Mouse (Mus musculus): ENCODE measurements around the gene Olfr417. TPM values are rescaled to one million over a fixed set of nuclear protein-coding genes. Genes with fewer than 3 reads are reported as not detected.
"Not testable (repeated sequence)": the region's sequence is repeated elsewhere in the genome, so short reads cannot be mapped to it uniquely, and the experiment has no call there.

Olfr417 gene
- total RNA-seq (2021) = not detected
- not detected in 2 replicates for polyA plus RNA-seq (2012; rRNA removed)
- long read RNA-seq = 0 reads

- no peak for DNase-seq
- Histone ChIP-seq H3K4me1 (ENCODE audit: control insufficient read depth, insufficient read depth, low read length) (no peaks in the 10 kb centered on the region), H3K9ac (ENCODE audit: low read depth, low read length) (no peak within 1 kb of the TSS), H3K27me3 (ENCODE audit: control insufficient read depth, insufficient read depth, low read length) (no peaks in the 10 kb centered on the region), H3K36me3 (ENCODE audit: control insufficient read depth, insufficient read depth, low read length) (no peaks in the 10 kb centered on the region), H3K4me3 (no peak within 1 kb of the TSS), H3K27ac (no peak within 1 kb of the TSS), H3K79me2 (replicated peaks; ENCODE audit: control insufficient read depth, insufficient read depth, low read length) (no peaks in the 10 kb centered on the region)
- WGBS = 52% methylated on average over 2 of the region's 2 CpGs
- TF ChIP-seq EP300 (IDR thresholded peaks at IDR 0.05; ENCODE audit: insufficient read depth, low read depth, low read length) = no peak
- TF ChIP-seq CTCF (IDR thresholded peaks at IDR 0.05) = no peak
- no peak for TF ChIP-seq POLR2A (IDR thresholded peaks at IDR 0.05; ENCODE audit: insufficient read depth, low read depth, low read length)
- intact Hi-C loops (cut with DNase I) = no loop called here
Measured at GRCm38 (mm10) chr1:174364882-174365451, at the start of gene Olfr417. Gene Olfr417, plus strand, starts transcription at chr1:174365122.

DNA sequence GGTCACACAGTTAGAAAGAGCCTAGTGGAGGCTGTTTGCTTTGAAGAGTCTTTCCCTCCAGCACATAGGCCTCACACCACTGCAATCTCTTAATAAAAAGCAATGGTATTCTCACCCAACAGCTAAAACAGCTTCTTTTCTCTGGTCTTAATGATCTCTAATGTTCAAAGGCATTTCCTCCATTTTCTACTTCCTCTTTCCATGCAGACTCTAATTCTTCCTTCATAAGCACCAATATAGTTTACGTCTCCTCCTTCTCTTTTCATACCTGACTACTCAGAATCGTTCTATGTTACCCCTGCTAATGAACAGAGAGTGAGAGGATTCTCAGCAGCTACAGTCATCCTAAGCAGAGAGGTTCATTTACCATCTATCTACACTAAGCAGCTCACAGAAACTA lies 47.6 kb upstream of the Olfr417 start:
- no peaks in the 10 kb centered on the region for H3K27me3 ChIP-seq (ENCODE audit: control insufficient read depth, insufficient read depth, low read length)
- no peak for DNase-seq
- intact Hi-C loops (cut with DNase I) = loop anchor here (5.0 kb wide), 1 partner anchor 1025 kb away; no protein-coding TSS in a partner anchor
- no peaks in the 10 kb centered on the region for H3K79me2 ChIP-seq (replicated peaks; ENCODE audit: control insufficient read depth, insufficient read depth, low read length)
- H3K27ac ChIP-seq = no peak overlapping the region
- H3K36me3 ChIP-seq (ENCODE audit: control insufficient read depth, insufficient read depth, low read length) = no peaks in the 10 kb centered on the region
- H3K4me3 ChIP-seq = no peak overlapping the region
- no peaks in the 10 kb centered on the region for H3K4me1 ChIP-seq (ENCODE audit: control insufficient read depth, insufficient read depth, low read length)
- TF ChIP-seq CTCF (IDR thresholded peaks at IDR 0.05) (no peak), EP300 (IDR thresholded peaks at IDR 0.05; ENCODE audit: insufficient read depth, low read depth, low read length) (no peak), POLR2A (IDR thresholded peaks at IDR 0.05; ENCODE audit: insufficient read depth, low read depth, low read length) (no peak)
- 63% methylated on average over 2 of the region's 2 CpGs for WGBS
- no peak overlapping the region for H3K9ac ChIP-seq (ENCODE audit: low read depth, low read length)

DNA sequence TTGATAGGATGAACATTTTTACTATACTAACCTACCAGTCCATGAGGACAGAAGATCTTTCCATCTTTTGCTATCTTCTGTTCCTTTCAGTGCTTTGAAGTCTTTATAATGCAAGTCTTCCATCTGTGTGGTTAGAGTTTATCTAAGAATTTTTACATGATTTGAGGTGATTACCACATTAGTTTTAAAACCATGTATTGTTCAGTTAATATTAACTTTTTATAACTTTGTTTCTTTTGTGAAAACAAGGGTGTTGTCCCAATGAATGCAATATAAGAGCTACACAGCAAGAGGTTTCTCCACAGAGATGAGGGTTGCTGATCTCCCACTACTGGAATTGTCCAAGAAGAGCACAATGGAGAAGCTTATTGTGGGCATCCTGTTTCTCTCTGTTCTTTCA lies 34.7 kb upstream of the Olfr417 start, which contains the start of gene Mptx1:
Mptx1 (plus strand) TSS at position 301 of the 400 bp plus-strand sequence.
- TF ChIP-seq POLR2A (IDR thresholded peaks at IDR 0.05; ENCODE audit: insufficient read depth, low read depth, low read length) (no peak), CTCF (IDR thresholded peaks at IDR 0.05) (no peak), EP300 (IDR thresholded peaks at IDR 0.05; ENCODE audit: insufficient read depth, low read depth, low read length) (no peak)
- Histone ChIP-seq H3K9ac (ENCODE audit: low read depth, low read length) (no peak within 1 kb of the TSS), H3K4me1 (ENCODE audit: control insufficient read depth, insufficient read depth, low read length) (no peaks in the 10 kb centered on the region), H3K27me3 (ENCODE audit: control insufficient read depth, insufficient read depth, low read length) (no peaks in the 10 kb centered on the region), H3K27ac (no peak within 1 kb of the TSS), H3K4me3 (no peak within 1 kb of the TSS), H3K36me3 (ENCODE audit: control insufficient read depth, insufficient read depth, low read length) (no peaks in the 10 kb centered on the region), H3K79me2 (replicated peaks; ENCODE audit: control insufficient read depth, insufficient read depth, low read length) (no peaks in the 10 kb centered on the region)
- no peak for DNase-seq
- intact Hi-C loops (cut with DNase I) = no loop called here

GRCm38 (mm10) chr1:174353636-174354035 lies 11.3 kb upstream of the Olfr417 start:
- DNase-seq; H3K27me3 ChIP-seq (ENCODE audit: control insufficient read depth, insufficient read depth, low read length); H3K79me2 ChIP-seq (replicated peaks; ENCODE audit: control insufficient read depth, insufficient read depth, low read length); H3K27ac ChIP-seq; H3K9ac ChIP-seq (ENCODE audit: low read depth, low read length); intact Hi-C loops (cut with DNase I); H3K4me1 ChIP-seq (ENCODE audit: control insufficient read depth, insufficient read depth, low read length); H3K4me3 ChIP-seq; H3K36me3 ChIP-seq (ENCODE audit: control insufficient read depth, insufficient read depth, low read length): not testable (repeated sequence)
- whole genome bisulfite sequencing = 59% methylated on average over 1 of the region's 1 CpGs

GRCm38 (mm10) chr1:174354640-174355039 lies 10.3 kb upstream of the Olfr417 start:
- no peak overlapping the region for H3K4me3 ChIP-seq
- H3K79me2 ChIP-seq (replicated peaks; ENCODE audit: control insufficient read depth, insufficient read depth, low read length) = no peaks in the 10 kb centered on the region
- no peaks in the 10 kb centered on the region; the same call in 1 of the 2 replicates for H3K4me1 ChIP-seq (ENCODE audit: control insufficient read depth, insufficient read depth, low read length)
- no peaks in the 10 kb centered on the region for H3K27me3 ChIP-seq (ENCODE audit: control insufficient read depth, insufficient read depth, low read length)
- WGBS = 65% methylated on average over 5 of the region's 5 CpGs
- no peak overlapping the region for H3K9ac ChIP-seq (ENCODE audit: low read depth, low read length)
- TF ChIP-seq EP300 (IDR thresholded peaks at IDR 0.05; ENCODE audit: insufficient read depth, low read depth, low read length) (no peak), CTCF (IDR thresholded peaks at IDR 0.05) (no peak), POLR2A (IDR thresholded peaks at IDR 0.05; ENCODE audit: insufficient read depth, low read depth, low read length) (no peak)
- intact Hi-C loops (cut with DNase I) = no loop called here
- no peak overlapping the region for H3K27ac ChIP-seq
- H3K36me3 ChIP-seq (ENCODE audit: control insufficient read depth, insufficient read depth, low read length) = no peaks in the 10 kb centered on the region
- DNase-seq = no peak

DNA sequence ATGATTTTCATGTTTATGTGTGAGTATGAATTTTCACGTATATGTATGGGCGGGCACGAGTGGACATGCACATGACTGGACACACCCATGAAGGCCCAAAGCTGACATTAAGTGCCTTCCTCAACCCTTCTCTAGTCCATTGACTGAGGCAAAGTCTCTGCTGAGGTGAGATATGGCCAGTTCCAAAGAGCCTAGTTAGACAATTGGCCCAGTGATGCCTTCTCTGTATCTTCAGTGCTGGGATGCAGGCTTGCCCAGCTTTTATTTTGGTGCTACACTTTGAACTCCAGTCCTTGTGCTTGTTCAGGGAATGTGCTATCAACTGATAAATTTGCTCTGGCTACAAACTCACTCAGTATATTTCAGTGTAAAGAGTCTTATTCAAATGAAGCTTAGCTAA lies 8.9 kb downstream of the Olfr417 start:
- WGBS = 83% methylated on average over 3 of the region's 3 CpGs
- no peaks in the 10 kb centered on the region for H3K79me2 ChIP-seq (replicated peaks; ENCODE audit: control insufficient read depth, insufficient read depth, low read length)
- intact Hi-C loops (cut with DNase I) = no loop called here
- no peak for DNase-seq
- H3K9ac ChIP-seq (ENCODE audit: low read depth, low read length) = no peak overlapping the region
- H3K4me1 ChIP-seq (ENCODE audit: control insufficient read depth, insufficient read depth, low read length) = no peaks in the 10 kb centered on the region
- no peaks in the 10 kb centered on the region for H3K36me3 ChIP-seq (ENCODE audit: control insufficient read depth, insufficient read depth, low read length)
- H3K27me3 ChIP-seq (ENCODE audit: control insufficient read depth, insufficient read depth, low read length) = no peaks in the 10 kb centered on the region
- no peak overlapping the region for H3K27ac ChIP-seq
- TF ChIP-seq CTCF (IDR thresholded peaks at IDR 0.05) (no peak), EP300 (IDR thresholded peaks at IDR 0.05; ENCODE audit: insufficient read depth, low read depth, low read length) (no peak), POLR2A (IDR thresholded peaks at IDR 0.05; ENCODE audit: insufficient read depth, low read depth, low read length) (no peak)
- no peak overlapping the region for H3K4me3 ChIP-seq
